Mouse (Mus musculus) splenic B cell, adult 2 months (primary cell): ENCODE measurements at regions not wholly inside any gene's neighbourhood (a gene's known extent, or its start where the extent isn't known, plus 50 kb on each side); places are given as distances from the start of the nearest gene placed in this dataset.

Source experiments
- DNase-seq: peaks from one replicate; pipeline ENCODE4 v3.0.0-alpha.2; 2011; ENCODE audit warnings: low read depth, low spot score
- H3K27me3 ChIP-seq: 2 replicates; pipeline ENCODE4 v1.6.1; 2012; ENCODE audit warnings: mild to moderate bottlenecking, low read length, moderate library complexity, mixed read lengths; ENCODE audit not compliant: control insufficient read depth, poor library complexity, insufficient read depth, severe bottlenecking
- H3K36me3 ChIP-seq: 2 replicates; pipeline ENCODE4 v1.6.1; 2012; ENCODE audit warnings: mild to moderate bottlenecking, low read length, moderate library complexity, mixed read lengths; ENCODE audit not compliant: control insufficient read depth, poor library complexity, insufficient read depth, severe bottlenecking

DNA sequence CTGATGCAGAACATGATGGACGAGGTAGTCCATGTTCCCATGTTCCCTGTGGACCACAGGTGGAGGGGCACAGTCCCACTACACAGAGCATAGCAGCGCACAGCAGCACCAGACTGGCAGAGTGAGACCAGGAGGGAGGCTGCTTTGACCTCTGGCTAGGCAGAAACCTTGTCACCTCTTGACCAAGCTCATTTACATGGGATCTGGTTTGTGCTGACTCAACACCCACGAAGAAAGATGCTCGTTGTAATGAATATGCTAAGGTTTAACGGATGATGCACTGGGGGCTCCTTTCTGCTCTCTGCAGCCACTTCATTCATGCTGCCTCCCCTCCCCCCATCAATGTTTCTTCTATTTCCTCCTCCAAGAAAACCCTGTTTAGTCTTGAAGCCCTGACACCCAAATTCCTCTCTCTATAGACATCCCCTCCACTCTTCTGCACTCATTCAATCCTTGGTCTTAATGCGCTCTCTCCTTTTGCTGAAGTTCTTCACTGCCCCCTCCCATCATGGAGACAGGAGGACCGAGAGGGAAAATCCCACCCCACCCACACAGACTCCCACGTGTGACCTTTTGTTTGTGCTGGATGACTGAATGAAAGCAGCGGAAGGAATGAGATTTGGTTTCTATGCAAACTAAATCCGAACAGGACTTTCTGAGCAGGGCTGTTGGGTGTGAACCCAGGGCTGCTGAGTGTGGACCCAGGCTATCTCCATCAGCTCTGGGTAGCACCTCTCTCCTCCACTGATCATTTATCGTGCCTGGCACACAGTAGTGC lies 156.6 kb upstream of the Spdye4c start:
- no peak for DNase-seq
- H3K36me3 ChIP-seq, result no peaks in the 10 kb centered on the region
- no peaks in the 10 kb centered on the region for H3K27me3 ChIP-seq

- DNase-seq, result no peak
- H3K27me3 ChIP-seq, result no peaks in the 10 kb centered on the region
- H3K36me3 ChIP-seq, result no peaks in the 10 kb centered on the region
Measured at GRCm38 (mm10) chr2:128436378-128436777, 154.6 kb upstream of the Spdye4c start.

- DNase-seq, result no peak
- Histone ChIP-seq H3K36me3 (no peaks in the 10 kb centered on the region), H3K27me3 (no peaks in the 10 kb centered on the region)
Measured at GRCm38 (mm10) chr2:128437698-128438097, 153.3 kb upstream of the Spdye4c start.

GRCm38 (mm10) chr2:128438161-128438822 lies 152.7 kb upstream of the Spdye4c start:
- no peaks in the 10 kb centered on the region for H3K36me3 ChIP-seq
- no peak for DNase-seq
- H3K27me3 ChIP-seq, result no peaks in the 10 kb centered on the region

DNA sequence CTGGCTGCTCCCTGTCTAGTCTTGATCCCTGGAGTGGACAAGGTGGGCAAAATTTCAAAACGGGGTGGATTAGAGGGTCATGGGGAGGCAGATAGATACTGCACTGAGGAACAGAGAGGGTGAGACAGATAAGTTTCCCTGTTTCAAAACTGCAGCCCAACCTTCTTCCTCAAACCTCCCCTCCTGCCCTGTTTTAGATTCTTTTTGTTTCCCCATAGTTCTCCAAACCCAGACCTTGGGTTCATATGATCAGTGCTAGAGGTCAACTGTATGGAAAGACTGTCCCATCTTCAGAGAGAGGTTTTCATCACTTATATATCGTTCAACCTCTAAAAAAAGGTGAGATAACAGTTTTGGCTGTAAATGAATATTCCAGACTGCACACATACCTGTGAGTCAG lies 152.1 kb upstream of the Spdye4c start:
- DNase-seq, result no peak
- Histone ChIP-seq H3K36me3 (no peaks in the 10 kb centered on the region), H3K27me3 (no peaks in the 10 kb centered on the region)

DNA sequence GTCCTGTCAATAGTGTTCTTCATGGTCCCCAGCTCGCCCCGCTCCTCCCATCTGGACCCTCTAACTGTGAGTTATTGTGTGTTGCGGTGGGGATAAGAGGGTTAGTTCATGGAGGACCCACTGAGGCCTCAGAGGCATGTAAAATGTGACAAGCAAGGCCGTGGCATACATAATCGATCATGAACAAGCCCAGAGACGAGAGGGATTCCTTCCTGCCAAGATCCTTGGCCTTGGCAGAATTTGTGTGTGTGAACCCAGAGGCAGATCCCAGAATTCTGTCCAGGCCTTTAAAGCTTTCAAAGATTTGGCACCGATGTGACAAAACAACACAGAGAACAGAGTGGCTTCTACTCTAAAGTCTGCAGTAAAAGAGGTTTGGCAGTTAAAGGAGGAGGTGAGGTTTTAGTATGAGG lies 146.4 kb upstream of the Spdye4c start:
- H3K36me3 ChIP-seq, result no peaks in the 10 kb centered on the region
- DNase-seq, result no peak
- H3K27me3 ChIP-seq, result no peaks in the 10 kb centered on the region

DNA sequence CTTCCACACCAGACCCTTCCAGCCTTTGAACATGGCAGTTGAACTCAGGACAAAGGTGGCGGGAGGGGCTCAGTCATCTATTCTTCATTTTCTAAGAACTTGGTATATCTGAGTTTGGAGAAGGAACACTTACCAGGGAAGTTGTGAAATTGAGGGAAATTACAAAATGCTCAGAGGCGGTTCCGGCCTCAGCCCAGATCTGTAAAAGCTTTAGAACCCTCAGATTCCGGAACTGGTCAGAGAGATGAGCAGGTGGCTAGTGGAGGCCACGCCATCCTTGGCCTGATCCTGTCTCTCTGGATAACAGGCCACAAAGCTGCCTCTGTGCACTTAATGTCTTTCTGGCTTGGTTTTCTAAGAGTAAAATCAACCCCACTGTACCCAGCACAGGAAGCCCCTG lies 145.6 kb upstream of the Spdye4c start:
- Histone ChIP-seq H3K27me3 (no peaks in the 10 kb centered on the region), H3K36me3 (no peaks in the 10 kb centered on the region)
- no peak for DNase-seq

- DNase-seq, result no peak
- Histone ChIP-seq H3K36me3 (no peaks in the 10 kb centered on the region), H3K27me3 (no peaks in the 10 kb centered on the region)
Measured at GRCm38 (mm10) chr2:128449294-128449693, 141.7 kb upstream of the Spdye4c start.

- DNase-seq, result no peak
- Histone ChIP-seq H3K27me3 (no peaks in the 10 kb centered on the region), H3K36me3 (no peaks in the 10 kb centered on the region)
Measured at GRCm38 (mm10) chr2:128450045-128450444, 141.0 kb upstream of the Spdye4c start.

DNA sequence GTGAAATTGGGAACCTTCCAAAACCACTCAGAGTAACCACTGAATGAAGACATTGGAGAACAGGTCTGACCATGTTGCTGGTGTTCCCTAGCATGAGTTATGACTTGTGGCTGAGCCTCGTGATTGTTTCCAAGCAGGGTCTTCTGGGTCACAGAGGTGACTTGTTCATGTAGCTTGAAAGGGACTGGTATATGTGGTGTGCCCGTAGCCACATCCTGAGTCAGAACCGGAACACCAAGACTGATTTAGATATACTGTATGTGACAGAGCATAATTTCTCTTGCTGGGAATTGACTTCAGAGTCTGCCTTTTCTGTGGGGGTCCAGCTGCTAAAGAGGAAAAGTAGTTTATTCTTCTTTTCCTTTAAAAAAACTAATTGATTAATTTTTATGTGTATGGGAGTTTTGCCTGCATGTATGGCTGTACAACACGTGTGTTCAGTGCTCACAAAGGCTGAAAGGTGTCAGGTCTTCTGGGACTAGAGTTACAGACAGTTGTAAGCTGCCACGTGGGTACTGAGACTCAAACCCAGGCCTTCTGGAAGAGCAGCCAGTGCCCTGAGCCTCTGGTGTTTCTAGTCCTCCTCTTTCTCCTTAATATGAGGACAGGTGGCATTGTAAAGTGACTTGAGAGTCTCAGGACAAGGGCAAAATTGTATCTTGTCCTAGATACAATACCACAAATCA lies 139.3 kb upstream of the Spdye4c start:
- Histone ChIP-seq H3K27me3 (no peaks in the 10 kb centered on the region), H3K36me3 (no peaks in the 10 kb centered on the region)
- DNase-seq, result no peak

GRCm38 (mm10) chr2:128452582-128452981 lies 138.4 kb upstream of the Spdye4c start:
- H3K36me3 ChIP-seq, result no peaks in the 10 kb centered on the region
- no peak for DNase-seq
- H3K27me3 ChIP-seq, result no peaks in the 10 kb centered on the region

DNA sequence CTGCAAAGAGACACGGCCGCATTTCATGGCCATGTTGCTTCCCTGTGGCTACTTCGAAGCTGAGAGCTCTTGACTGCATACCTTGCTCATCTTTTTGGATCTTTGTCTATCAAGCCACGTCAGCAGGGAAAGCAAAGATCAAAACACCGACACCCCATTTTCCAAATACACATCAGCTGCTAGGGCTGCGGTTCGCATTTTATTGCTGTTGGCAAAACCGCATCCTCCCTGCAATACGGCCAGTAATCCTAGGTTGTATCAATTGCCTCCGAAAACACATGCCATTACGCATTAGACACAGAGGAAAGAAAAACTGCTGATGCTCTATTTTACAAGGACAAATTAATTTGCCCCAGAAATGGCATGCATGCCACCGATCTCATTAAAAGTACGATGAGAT lies 136.5 kb upstream of the Spdye4c start:
- Histone ChIP-seq H3K36me3 (no peaks in the 10 kb centered on the region), H3K27me3 (no peaks in the 10 kb centered on the region)
- DNase-seq, result no peak

GRCm38 (mm10) chr2:128457591-128458209 lies 133.3 kb upstream of the Spdye4c start:
- H3K27me3 ChIP-seq, result no peaks in the 10 kb centered on the region
- DNase-seq, result no peak
- H3K36me3 ChIP-seq, result no peaks in the 10 kb centered on the region

GRCm38 (mm10) chr2:128465214-128465984 lies 125.6 kb upstream of the Spdye4c start:
- Histone ChIP-seq H3K36me3 (no peaks in the 10 kb centered on the region), H3K27me3 (no peaks in the 10 kb centered on the region)
- DNase-seq, result no peak
